Mouse (Mus musculus) urinary bladder, adult 2 months (tissue): ENCODE measurements around the gene Slc35b1. TPM values are rescaled to one million over a fixed set of nuclear protein-coding genes. Genes with fewer than 3 reads are reported as not detected.

ENCODE experiments used
- DNase-seq: peaks from one replicate; pipeline ENCODE4 v3.0.0; 2022; ENCODE audit warnings: low spot score
- polyA plus RNA-seq: library from polyadenylated mRNA; depleted of rRNA; stranded (reverse); fragments of >200 nt; gene quantifications from 2 replicates; pipeline ENCODE4 v1.2.3, GENCODE M21; 2012

Slc35b1 gene
- polyA plus RNA-seq, 1 experiment = 66.5 TPM

DNA sequence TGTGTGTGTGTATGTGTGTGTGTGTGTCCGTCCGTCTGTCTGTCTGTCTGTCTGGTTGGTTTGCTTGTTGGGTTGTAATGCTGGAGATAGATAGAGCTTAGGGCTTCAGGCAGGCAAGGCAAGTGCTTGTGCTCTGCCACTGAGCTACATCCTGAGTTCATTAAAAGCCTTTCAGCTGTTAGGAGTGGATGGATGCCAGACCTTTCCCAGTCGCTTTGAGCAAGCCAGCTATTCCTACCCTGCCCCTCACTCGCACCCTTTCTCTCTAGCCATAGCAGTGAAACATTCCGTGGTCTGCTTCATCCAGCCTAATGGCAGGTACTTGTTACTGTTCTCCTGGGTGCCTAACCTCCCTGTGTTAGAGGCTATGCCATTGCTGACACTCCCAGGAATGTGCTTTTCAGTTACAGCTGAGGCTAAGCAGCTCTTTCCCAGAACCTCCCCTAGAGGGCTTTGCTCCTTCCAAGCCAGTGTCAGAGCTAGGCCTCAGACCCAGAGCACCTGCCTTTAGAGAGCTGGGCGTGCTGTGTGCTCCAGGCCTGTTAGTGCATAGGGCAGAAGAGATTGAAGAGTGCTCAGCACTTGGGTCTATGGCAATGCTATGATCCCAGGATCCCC, 18.1 kb upstream of the Slc35b1 start:
- DNase-seq = no peak

DNA sequence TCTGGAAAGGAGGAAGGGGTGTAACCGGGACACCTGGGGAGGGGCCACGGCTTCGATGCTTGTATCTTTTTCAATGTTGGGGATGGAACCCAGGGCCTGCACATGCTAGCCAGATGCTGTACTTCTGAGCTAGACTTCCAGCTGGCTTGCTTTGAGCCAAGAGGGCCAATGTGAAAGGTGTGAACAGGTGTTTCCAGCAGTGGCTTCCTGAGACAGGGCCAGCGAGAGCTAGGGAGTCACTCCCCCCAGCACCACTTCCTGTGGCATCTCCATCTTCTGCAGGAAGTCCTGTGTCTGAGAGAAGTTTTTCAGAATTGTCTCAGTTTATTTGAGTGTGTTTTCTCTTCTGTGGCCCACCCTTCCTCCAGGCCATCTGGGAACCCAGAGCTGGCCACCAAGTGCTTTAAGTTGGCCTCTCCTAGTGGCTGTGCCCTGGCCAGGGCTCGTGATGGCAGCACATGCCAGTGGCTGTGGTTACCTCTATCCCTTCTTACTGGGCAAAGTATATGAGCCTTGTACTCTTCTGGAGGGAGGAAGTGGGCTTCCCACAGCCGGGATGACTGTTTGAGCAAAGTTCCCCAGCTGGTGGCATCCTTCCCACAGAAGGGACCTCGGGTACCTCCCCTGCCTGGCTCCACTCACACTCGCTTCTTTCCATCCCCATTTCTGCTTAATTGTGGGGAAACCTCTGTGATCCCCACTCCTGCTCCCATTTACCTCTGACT, 17.3 kb upstream of the Slc35b1 start:
- DNase-seq = no peak

DNA sequence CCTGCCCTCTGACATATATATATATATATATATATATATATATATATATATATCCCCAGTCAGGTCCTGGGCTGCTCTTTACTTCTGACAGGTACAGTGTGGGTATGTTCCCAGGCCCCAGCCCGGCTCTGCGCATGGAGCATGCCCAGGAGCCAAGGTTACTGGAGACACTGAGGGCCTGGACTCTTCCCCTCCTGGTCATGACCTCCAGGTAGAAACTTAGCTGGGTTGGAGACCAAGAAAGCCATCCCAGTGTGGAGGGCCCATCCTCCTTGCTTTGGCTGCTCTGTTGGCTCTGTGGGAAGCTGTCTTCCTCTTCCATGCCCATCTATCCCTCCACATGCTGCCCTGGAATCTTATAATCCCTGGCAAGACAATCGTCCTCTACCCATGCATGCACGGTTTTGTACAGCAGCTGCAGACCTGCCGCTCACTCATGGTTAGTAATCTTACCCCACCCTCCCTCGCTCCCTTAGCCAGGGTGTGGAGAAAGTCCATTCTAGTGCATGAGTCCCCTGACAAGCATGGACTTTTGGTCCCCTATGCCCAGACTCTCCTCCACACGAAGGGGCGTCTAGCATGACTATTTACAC, 16.2 kb upstream of the Slc35b1 start:
- no peak for DNase-seq

DNA sequence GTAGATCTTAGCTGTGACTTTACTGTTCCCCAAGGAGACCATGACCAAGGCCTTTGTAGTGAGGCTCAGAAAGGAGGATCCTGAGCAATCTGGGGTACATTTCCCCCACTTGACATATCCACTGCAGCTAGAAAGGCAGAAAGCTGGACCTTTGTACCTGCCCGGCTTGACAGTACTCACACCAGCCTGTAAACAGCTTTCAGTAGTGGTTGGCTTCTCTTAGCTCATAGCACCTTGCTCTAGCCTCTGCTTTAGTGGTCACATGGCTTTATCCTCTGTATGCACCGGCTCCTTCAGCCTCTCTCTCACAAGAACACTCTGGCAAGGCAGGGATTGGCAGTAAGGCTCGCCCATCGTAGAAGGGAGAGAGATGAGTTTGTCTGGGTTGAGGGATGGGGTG, 15.6 kb upstream of the Slc35b1 start:
- DNase-seq = no peak

DNA sequence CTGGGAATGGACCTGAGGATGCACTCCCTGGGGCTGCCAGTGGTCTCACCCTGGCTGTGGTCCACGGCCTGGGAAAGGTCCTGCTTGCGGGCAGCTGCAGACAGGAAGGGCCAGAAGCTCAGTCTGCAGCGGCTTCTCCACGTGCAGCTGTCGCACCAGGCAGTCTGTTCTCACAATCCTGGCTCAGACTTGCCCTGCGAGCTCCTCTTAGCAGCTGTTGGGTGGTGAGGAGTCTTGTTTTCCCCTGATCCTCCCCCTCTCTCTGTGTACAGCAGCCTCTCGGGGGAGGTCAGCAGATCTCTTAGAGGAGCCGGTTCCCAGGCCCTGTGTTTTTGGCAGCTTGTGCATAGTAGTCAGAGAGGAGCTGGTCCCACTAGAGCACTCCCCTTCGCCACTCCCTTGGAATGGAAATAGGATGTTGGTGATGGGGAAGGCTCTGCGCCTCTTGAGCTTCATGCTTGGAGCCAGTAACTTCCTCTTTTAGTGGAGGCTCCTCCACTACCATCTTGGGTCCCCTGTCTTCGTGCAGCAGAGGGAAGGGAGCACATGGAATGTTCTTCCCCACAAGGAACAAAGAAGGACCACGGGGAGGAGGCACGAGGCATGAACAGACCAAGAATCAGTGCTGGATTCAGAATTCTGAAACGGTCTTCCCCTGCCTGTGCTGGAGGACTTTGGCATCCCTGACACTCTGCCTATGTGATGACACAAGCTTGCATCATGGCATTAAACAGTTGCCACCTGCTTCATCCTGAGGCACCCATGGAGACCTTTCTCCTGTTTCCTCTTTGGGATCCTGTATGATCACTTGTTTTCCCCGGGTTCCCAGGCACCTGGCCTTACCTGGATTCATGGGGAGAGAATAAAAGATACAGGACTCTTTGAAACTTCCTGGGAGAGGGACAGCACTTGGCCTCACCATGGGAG, 14.3 kb upstream of the Slc35b1 start:
- DNase-seq = no peak

DNA sequence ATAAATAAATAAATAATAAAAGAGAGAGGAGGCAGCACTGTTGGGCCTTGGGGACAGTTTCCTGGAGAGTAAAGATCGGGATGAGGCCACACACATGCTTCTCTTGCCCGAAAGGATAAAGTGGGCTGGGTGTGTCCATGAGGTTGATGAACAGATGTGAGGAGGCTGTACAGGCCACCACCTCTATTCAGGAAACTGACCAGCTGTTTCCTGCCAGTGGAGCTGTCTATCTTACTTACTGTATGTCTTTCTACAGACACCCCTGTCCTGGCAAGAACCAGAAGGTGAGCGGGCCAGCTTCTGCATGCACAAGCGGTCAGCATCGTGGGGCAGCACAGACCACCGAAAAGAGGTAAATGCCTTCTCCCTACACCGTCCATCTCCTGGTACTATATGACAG, 13.3 kb upstream of the Slc35b1 start:
- no peak for DNase-seq

DNA sequence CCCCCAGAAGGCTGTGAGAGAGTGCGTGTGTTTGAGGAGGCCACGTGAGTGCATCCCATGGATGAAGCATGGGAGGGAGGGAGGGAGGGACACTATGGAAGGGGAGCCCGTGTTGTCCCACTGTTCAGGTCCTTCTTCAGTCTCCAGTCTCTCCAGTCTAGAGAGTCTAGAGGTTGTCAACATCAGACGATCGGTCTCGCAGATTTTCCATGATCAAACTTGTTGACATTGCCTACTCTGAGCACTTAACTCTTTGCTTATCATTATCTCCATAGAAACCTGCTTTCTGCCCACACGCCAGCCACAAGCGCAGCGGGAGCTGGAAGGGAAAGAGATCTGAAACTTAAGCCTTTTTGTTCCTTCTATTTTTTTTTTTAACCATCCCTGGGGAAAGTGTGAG, 5.6 kb upstream of the Slc35b1 start:
- no peak for DNase-seq

DNA sequence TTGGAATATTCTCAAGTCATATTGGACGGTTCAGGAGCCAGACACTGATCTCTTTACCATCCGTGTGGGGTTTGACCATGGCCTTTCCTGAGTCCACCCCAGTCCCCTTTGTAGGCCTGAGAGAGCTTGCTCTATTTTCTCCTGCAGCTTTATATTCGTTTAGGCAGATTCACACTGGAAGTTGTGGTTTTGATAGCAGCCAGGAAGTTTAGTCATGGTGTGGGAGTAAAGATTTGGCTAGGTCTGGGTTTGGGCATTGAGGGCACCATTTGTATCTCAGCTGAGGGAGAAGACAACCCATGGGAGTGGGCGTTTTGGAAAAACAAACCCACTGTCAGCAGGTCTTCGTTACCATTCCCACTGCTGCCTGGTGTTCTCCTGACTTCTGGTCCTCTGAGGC, 4.9 kb upstream of the Slc35b1 start:
- DNase-seq = no peak

DNA sequence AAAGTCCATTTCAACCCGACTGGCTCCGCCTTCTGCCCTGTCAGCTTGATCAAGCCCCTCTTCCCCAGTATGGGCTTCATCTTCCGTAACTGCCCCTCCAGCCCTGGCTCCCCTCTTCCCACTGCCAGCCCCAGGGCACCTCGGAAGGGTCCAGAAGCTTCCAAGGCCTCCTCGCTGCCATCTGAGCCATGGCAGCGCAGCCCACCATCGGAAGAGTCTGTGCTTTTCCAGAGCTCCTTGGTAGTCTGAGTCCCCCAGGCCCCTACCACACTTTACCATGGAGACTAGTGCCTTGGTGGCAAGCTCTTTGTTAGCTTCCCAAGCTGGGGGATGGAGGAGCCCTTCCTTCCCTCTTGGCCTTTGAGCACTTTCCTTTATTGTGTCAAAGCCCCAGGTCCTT, 3.8 kb upstream of the Slc35b1 start:
- no peak for DNase-seq

DNA sequence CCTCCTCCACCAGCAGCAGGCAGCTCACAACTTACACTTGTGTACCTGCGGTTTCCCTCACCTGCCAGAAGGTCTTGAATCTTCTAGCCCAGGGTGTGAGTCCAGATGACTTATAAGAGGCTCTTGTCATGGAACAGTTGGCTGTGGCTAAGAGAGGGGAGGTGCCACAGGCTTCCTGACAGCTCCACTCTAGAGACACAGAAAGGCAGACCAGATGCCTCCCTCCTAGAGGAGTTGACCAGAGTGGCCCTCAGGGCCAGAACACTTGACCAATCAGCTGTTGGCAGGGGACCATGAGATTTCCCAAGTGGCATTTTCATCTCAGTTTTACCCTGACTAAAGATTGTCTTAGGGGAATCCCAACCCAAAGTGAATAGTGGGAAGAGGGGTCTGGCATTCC, 3.3 kb upstream of the Slc35b1 start:
- no peak for DNase-seq

DNA sequence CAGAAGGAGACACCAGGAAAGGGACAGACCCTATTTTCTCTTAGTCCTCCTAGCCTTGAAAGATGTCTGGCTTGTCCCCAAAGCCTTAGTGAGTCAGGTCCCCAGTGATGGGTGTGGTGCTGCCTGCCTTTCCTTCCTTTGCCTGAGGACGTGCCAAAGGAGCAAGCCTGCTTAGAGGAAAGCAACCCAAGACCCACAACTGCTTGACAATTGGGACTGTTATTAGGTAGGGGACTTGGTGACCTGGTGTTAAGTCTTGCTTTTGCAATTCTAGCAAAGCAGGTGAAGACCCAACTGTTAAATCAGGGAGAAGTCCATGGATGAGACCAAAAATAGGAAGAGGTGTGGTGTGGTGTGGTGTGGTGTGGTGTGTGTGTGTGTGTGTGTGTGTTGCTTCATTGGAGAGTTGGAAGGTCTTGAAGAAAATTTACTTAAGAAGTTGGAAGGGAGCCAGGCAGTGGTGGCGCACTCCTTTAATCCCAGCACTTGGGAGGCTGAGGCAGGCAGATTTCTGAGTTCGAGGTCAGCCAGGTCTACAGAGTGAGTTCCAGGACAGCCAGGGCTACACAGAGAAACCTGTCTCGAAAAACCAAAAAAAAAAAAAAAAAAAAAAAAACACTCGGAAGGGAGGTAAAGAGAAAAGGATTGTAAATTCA, 1.0 kb upstream of the Slc35b1 start:
- no peak for DNase-seq

DNA sequence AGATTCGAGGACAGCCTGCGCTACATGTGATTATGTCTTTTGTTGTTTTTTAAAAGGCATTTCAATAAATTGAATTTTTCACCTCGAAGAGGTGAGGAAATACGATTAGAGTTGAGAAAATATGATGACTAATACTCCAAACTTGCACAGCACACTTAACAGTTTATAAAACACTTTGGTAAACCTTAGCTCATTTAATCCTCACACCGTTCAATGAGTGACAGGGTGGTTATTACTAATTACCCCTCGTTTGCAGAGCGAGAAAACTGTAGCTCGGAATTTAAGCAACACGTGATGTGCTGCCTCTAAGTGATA, 531 bp upstream of the Slc35b1 start:
- no peak for DNase-seq

DNA sequence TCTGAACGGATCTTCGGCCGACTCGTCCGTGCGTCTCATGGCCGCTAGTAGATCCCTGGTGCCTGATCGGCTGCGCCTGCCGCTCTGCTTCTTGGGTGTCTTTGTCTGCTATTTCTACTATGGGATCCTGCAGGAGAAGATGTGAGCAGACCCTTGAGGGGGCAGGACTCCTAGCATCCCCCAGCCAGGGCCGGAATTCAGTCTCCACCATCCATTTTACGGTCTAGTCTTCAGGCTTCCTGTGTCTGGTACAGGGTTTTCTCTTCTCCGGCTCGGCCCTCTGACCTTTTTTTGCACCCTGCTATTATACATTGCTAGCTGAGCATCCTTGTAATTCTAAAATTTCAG, 455 bp downstream of the Slc35b1 start:
- DNase-seq = no peak

DNA sequence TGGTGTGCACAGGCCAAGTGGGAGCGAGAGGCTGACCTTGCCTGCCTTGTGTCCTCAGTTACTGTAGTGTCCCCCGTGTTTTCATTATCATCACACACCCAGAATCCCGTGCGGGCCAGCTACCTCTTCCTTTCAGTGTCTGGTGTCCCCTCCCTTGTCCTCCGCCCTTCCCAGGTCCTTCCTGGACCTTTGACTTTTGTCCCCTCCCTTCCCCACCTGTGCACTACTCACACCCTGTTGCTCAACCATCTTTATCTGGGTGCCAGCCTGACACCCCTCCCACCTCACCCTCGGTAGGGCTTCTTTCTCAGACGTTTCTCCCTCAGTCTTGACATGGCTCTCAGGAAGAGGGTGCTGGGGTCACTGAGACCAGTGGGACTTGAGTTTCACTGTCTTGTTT, 2.9 kb downstream of the Slc35b1 start:
- DNase-seq = no peak

DNA sequence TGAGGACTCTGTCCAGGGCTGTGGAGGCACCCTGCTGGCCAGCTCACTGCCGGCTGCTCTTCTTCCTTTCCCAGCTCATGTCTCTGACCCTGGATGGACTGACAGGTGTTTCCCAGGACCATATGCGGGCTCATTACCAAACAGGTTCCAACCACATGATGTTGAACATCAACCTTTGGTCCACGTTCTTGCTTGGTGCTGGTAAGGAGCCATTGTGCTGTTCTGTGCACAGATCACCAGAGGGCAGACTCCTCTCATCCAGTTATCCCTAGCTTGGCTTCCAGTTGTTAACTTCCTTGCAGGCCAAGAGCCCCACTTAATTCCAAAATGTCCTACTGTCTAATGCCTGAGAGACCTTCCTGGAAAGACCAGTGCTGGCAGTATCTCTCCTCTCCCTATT, 4.5 kb downstream of the Slc35b1 start:
- DNase-seq = no peak

DNA sequence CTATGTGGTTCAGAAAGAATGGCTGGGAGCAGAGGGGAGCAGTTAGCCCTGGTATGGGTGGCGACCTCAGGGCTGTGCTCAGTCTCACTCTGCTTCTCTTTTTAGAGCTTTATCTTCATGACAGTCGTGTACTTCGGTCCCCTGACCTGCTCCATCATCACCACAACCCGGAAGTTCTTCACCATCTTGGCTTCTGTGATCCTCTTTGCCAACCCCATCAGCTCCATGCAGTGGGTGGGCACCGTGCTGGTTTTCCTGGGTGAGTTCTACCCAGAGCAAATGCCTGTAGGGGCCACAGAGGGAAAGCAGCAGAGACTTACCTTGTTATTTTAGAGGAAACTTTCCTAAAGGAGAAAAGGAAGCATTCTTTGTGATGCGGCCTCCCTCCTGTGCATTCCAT, 5.9 kb downstream of the Slc35b1 start:
- DNase-seq = no peak

DNA sequence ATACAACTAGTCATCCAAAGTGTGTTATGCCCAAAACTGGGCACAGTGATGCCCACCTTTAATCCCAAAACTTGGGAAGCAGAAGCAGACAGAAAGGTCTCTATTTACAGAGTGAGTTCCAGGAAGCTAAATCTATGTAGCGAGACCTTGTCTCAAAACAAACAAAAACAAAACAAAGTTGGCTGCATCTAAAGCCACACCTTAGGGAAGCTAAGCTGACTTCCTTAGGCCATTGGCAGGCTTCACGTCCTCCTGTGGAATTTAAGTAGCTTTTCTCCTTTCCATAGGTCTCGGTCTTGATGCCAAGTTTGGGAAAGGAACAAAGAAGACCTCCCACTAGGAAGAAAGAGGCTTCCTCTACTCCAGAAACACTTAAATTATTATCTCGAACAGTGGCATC, 6.7 kb downstream of the Slc35b1 start:
- no peak for DNase-seq

DNA sequence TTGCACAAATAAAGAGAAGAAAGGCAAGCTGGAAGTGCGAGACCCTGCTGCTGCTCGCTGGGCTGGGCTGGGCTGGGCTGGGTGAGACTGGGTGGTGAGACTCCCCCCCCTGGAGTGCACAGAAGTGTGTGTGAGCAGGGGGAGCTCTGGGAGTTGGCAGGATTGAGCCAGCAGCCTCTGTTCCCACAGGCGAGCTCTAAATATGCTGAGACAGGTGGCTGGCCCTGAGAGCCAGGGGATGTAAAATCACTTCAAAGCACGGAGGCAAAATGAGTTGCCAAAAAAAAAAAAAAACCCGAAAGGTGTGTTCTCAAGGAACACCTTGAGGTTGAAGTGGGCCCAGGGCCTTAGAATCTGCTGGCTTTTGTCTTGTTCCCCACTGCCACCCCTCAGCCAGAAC, 7.3 kb downstream of the Slc35b1 start:
- no peak for DNase-seq

DNA sequence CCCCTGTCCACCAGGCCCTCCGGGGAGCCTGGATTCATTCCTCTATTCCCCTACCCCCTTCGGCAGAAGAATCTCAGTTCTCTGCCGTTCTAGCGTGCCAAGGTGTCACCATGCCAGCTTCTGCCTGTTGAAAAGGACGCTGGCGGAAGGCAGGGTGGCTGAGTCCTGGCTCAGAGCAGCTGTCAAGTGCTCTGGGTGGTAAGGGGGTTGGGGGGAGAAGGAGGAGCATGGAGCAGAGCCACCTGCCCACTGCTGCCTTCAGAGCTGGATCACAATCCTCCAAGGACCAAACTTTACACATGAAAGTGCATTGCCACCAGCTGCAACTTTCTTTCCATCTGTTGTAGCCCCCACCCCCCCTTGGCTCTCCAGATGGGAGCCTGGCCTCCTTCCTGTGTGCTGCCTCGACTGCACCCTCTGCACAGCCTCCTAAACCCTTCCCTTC, 7.8 kb downstream of the Slc35b1 start:
- DNase-seq = no peak

DNA sequence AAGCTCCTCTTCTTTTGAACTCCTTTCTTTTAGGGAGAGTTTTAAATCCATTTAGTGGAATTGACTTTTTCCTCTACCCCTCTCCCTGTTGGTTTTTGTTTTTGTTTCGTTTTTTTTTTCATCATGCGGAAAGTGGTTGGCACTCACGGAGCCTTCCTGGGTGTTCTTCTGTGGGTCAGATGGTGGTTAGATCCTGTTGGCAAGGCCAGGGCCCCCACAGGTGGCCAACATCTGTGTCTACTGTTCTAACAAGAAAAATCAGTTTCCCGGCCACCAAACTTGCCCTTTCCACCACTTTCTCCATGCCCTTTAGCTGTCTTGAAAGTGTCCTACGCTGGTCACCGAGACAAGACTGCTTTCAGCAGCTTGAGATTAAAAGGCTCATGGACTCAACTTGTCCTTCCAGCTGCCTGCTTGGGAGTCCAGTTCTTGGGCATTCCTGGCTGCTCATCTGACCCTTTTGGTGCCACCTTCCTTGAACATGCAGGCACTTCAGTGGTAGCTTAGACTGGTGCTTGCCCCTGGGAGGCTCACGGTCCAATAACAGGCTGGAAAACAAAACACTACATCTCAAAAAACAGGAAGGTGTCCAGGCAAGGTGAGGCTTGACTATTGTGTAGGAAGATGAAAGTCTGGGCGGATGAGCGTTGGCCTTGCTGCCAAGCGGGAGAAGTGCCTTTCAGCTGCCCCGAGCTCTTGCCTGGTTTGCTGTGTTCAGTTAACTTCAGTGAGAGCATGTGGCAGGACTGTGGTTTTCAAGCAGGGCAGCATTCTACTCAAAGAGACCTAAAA, 8.4 kb downstream of the Slc35b1 start:
- no peak for DNase-seq

DNA sequence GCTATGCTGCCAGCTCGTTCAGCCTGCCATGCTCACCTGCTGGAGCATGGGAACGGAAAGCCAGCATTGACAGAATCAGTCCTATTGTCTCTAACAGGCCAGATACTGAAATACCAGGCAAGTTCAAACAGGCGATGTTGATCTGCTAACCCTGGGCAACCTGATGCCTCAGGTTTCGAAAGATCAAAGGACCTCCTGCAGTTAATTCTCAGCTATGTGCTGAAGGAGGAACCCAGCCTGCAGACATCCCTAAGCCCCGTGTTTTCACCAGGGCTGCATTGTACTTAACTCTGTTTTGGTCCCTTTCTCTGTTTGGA, 9.0 kb downstream of the Slc35b1 start:
- no peak for DNase-seq

DNA sequence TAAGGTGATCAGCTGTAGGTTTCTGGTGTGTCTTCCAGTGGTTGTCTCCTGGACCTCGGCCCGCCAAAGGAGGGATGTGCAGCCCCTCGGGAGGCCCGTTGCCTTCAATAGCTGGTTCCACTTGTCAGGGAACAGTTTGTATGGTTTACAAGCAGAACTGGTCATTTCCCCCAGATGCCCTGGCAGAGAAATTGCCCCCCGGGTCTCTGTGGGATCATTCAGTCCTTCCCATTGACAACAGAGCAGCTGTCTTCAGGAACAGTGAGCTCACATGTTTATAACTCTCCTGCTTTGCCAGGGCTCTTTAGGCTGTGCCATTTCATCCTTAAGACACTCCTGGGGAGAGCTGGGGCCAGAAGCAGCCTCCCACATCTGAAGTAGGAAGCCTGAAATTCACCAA, 9.6 kb downstream of the Slc35b1 start:
- DNase-seq = no peak
